Mouse (Mus musculus) monocyte, adult 2 months (primary cell): ENCODE results near the gene Nup153.

Source experiments
- DNase-seq, 2 experiments: peaks; one replicate each; pipeline ENCODE4 v3.0.0; 2022; ENCODE audit warnings: low spot score in 2 of 2, low read depth in 1 of 2

Gene Nup153

GRCm38 (mm10) chr13:46727837-46728268, at the start of gene Nup153:
Gene Nup153 (minus strand): TSS chr13:46727940.
- peak; percentile 99 to 100 for DNase-seq

DNA sequence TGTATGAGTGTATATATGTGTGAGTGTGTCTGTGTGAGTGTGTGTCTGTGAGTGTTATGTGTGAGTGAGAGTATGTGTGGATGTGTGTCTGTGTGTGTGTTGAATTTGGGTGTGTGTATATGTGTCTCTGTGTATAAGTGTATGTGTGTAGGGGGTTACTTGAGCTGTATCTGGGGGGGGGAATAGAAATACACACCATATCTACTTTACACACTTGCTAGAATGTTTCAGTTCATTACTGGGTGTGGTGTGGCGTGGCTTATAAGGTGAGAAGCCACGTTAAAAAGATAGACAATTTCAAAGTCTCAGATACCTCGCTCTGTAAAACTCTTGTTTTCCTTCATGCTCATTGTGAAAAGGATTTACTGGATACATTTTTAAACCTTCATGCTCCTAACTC, 49.7 kb upstream of the Nup153 start:
- no peak for DNase-seq

- no peak for DNase-seq
These were observed 49.0 kb upstream of the Nup153 start for GRCm38 (mm10) chr13:46776636-46777305.

DNA sequence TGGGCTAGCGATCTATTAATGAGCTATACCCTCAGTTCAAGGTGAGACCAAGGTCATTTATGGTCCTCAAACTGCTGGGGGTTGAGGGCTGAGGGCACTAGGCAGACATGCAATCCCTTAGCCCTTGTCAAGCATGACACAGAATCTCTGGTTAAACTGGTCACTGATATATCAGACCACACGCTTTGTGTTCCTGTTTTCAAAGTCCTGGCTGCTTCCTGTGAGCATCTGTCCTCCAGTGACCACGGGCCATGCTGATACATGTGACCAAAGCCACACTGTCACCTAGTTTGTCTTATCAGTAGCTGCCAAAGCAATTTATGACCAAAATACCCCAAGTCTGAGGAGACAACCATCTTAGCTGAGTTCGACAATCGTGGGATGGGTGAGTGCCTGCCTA, 47.3 kb upstream of the Nup153 start:
- DNase-seq = no peak

- DNase-seq = no peak
These were observed 44.8 kb upstream of the Nup153 start for GRCm38 (mm10) chr13:46772581-46772980.

GRCm38 (mm10) chr13:46765361-46765760, 37.6 kb upstream of the Nup153 start:
- DNase-seq = no peak

- DNase-seq = no peak
These were observed 35.5 kb upstream of the Nup153 start for GRCm38 (mm10) chr13:46763210-46763609.

DNA sequence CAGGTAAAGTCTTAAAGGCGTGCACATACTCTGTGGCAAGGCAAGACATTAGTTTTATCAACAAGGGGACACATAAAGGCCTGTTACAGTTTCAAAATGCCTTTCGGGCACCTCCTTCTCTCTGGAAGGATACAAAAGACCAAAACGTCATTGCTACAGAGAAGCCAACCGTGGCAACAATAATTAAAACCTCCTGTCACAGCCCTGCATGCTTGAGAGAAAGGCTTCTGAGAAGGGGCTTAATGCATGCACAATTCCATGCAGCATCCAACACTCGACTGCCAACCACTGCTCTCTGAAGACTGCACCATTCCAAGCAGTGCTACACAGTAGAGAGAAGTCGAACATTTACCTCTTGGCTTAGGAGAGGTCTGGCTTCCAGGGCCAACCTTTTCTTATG, 33.2 kb upstream of the Nup153 start:
- no peak for DNase-seq

DNA sequence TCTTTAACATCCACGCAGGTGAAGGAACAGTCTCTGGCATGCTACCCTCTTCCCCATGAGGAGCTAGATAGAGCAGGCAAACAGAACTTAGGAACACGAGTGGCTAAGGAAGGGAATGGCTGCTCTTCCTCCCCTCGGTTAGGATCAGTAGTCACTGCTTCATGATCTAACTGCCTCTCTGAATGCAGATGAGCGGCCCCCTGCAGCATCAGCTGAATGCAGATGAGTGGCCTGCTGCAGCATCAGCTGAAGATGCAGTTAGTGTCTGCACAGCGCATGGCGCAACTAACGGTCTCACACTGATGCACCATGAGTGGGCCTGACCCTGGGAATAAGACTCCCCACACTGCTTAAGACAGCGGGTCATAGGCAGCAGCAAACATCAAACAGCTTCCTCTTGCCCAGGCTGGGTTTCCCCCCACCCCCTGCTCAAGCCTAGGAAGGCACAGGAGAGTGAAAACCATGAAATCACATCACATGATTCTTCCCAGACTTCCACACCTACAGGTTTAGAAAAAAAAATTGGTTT, 31.6 kb upstream of the Nup153 start:
- DNase-seq = no peak

DNA sequence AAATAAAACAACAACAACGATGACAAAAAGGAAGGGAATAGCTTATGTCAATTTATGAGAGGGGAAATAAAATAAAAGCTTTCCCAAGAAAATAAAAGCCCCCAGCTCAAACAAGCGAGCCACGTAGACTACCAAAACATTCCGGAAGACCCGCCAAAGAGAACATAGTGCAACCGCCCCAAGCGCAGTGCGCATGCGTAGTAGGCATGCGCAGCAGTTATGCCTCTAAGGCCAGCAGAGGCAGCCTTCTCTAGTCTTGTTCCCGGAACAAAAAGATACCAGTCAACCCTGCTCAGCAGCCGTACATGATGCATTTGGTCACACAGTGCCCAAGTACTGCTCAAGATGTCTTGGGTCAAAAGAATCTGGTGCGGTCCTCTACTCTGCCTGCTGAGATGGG, 30.9 kb upstream of the Nup153 start:
- DNase-seq = no peak

DNA sequence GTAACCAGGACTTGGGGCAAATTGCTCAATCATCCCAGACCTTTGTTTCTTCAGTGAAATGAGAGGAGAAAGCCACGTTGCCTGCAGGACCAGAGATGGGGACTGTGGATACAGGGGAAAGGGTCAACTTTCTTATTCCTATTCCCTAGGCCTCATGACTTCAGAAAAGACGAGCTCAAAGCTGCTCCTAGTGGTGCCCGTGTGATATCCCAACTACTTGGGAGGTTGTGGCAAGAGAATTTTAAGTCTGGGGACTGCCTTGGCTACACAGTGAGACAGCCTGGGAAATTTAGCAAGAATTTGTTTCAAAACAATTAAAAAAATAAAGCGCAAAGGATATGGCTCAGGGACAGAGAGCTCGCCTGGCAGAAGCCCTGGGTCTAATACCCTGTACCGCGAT, 30.2 kb upstream of the Nup153 start:
- DNase-seq = no peak

DNA sequence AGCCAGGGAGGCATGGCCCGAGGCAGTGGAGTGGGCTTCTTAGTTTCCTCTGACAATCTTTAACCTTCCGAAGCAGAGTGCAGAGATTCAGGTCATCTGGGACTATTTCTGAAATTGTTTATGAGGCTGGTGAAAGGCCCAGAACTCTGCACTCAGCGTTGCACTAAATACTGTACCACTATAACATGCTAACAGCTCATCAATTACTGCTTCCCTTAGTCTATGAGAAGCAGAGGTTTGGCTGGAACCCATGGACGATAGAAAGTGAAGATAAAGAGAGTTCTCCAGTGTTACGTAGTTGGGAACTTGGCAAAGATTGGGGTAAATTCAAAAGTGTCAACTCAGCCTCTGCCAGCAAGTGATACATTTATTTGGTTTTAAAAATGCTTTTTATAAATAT, 25.6 kb upstream of the Nup153 start:
- no peak for DNase-seq

- no peak for DNase-seq
These were observed 25.0 kb upstream of the Nup153 start for GRCm38 (mm10) chr13:46752566-46753229.

DNA sequence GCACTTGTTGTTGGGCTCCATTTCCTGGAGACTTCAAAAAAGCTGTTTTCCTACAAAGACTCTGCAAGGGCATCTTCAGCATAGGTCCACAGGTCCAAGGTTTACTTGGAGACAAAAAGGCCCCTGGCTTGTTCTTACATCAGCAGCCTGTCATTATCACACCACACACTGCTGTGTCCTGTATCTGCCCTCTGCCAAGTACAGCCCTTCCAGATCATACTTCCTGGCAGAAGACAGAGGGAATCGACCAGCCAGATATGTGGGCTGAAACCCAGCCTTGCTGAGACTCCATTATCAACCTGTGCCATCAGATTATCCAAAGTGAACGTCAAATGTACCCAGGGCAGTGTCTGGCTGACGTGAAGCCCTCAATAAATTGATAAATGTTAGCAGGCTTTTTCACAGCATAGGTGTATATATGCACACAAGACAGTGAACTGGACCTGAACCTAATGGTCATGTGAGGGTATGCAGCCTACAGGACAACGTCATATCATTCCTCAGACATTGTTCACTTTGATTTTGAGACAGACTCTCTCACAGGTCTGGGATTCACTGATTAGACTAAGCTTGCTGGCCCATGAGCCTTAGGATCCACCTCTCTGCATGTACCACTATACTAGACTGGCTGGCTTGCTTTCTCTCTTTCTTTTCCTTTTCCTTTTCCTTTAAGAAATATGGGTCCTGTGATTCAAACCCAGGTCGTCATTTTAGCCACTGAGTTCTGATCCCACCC, 20.6 kb upstream of the Nup153 start:
- DNase-seq = no peak

GRCm38 (mm10) chr13:46743821-46744220, 16.1 kb upstream of the Nup153 start:
- DNase-seq = no peak

DNA sequence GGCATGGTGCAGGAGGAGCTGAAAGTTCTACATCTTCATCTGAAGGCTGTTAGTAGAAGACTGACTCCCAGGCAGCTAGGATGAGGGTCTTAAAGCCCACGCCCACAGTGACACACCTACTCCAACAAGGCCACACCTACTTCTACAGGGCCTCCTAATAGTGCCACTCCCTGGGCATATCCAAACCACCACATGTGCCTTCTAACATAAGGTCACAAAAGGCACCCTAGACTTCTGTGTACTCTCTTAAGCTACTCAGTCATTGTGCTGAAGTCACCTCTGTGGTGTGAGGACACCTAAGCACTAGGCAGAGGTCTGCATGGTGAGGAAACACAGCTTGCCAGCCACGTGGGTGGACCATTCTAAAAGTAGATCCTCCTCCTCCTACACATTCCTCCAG, 14.6 kb upstream of the Nup153 start:
- no peak for DNase-seq

DNA sequence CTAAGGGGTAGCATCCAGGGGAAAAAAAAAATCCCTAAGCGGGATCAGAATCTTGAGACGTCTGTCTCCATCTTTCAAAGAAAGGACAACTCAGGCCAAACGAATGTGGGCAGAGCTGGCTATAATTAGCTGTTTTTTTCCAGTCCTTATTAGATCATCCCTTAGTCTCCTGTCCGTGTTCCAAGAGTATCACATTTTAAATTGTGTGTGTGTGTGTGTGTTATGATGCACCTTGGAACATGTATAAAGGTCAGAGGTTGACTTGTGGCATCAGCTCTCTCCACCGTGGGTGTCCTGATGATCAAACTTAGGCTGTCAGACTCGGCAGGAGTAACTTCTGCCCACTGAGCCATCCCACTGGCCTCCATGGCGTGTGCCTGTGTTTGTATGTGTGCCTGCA, 11.7 kb upstream of the Nup153 start:
- DNase-seq = no peak

DNA sequence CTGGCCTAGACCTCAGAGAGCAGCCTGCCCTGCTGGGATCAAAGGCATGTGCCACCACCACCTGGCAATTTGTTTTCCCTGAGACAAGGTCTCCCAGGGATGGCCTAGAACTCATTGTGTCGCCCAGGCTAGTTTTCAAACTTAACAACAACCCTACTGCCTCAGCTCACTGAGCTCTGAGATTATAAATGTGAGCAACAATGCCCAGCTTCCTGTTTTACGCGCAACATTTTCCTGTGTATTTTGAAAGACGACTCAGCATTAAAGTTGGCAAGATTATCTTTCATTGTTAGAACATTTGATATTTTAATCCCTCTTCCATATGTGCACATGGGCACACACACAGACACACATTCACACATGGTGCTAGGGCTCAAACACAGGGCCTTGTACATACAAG, 9.7 kb upstream of the Nup153 start:
- DNase-seq = no peak

GRCm38 (mm10) chr13:46736479-46736865, 8.7 kb upstream of the Nup153 start:
- DNase-seq = no peak

GRCm38 (mm10) chr13:46735808-46736478, 8.2 kb upstream of the Nup153 start:
- peak in 1 of 2 experiments; percentile 28 for DNase-seq

DNA sequence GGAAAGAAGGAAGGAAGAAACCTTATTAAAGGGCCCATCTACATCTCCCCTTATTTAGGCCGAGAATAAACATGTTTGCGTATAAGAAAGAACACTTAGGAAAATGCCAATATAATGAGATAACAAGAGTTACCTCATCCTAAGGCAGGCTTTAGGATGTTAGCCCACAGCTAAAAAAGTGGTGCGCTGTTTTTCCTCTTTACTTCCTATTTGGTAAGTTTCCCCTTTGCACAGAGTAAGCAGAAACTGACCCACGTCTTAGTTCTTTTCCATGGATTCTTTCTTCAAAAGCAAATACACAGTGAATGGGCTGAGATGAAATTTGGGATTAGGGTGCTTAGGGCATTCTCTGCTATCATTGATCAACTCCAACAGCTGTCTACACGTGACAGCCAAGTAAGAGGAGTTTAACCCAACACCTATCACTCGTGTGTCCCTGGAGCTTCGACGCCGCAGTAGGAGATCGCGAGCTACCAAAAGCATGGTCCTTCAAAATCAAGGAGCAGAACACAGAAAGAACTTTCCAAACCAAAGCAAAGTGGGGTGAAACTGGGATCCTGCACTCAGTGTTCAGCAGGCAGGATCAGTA, 7.6 kb upstream of the Nup153 start:
- DNase-seq = no peak
